Mouse (Mus musculus) forebrain, embryonic 15.5 days (tissue): ENCODE measurements around the gene Cdcp2. TPM values are rescaled to one million over a fixed set of nuclear protein-coding genes. Genes with fewer than 3 reads are reported as not detected.

Source experiments
- ATAC-seq: fragments of 200-750 bp; cut with Nextera tagmentation; replicated peaks from 2 replicates; pipeline ENCODE4 v1.8.0; 2017; ENCODE audit warnings: mild to moderate bottlenecking, moderate TSS enrichment, moderate library complexity
- H3K27ac ChIP-seq: fragments of 300-500 bp; sonication (generic); replicated peaks from 2 replicates; pipeline ENCODE4 v1.5.1; 2015; ENCODE audit warnings: mild to moderate bottlenecking, inconsistent platforms
- H3K27me3 ChIP-seq: fragments of 300-500 bp; sonication (generic); 2 replicates; pipeline ENCODE4 v1.6.1; 2015; ENCODE audit warnings: inconsistent platforms
- H3K36me3 ChIP-seq: fragments of 300-500 bp; sonication (generic); 2 replicates; pipeline ENCODE4 v1.6.1; 2015; ENCODE audit warnings: mild to moderate bottlenecking, inconsistent platforms
- H3K4me1 ChIP-seq: fragments of 300-500 bp; sonication (generic); 2 replicates; pipeline ENCODE4 v1.6.1; 2015; ENCODE audit warnings: inconsistent platforms
- H3K4me2 ChIP-seq: fragments of 300-500 bp; sonication (generic); replicated peaks from 2 replicates; pipeline ENCODE4 v1.6.1; 2015; ENCODE audit warnings: mild to moderate bottlenecking, inconsistent platforms
- H3K4me3 ChIP-seq: fragments of 300-500 bp; sonication (generic); 2 replicates; pipeline ENCODE4 v1.5.1; 2015; ENCODE audit warnings: mild to moderate bottlenecking, inconsistent platforms
- H3K9ac ChIP-seq: fragments of 300-500 bp; sonication (generic); replicated peaks from 2 replicates; pipeline ENCODE4 v1.6.1; 2015; ENCODE audit warnings: mild to moderate bottlenecking, inconsistent platforms
- H3K9me3 ChIP-seq: fragments of 300-500 bp; sonication (generic); 2 replicates; pipeline ENCODE4 v1.6.1; 2016; ENCODE audit warnings: inconsistent platforms
- WGBS: fragments of 180-500 bp; shearing (Covaris S2); methylation state at CpG from one replicate; pipeline ENCODE4 v1.1.7; 2015; ENCODE audit warnings: mixed read lengths; 5-methylcytosine and 5-hydroxymethylcytosine counted together
- polyA plus RNA-seq: library from polyadenylated mRNA; unstranded; fragments of >200 nt; fragmentation: Nextera tagmentation; extraction: Ambion mirVana; gene quantifications from 2 replicates; pipeline ENCODE4 v1.2.1, GENCODE M21; 2015

Cdcp2 gene
- polyA plus RNA-seq, 1 experiment from 2014 or later, result not detected

DNA sequence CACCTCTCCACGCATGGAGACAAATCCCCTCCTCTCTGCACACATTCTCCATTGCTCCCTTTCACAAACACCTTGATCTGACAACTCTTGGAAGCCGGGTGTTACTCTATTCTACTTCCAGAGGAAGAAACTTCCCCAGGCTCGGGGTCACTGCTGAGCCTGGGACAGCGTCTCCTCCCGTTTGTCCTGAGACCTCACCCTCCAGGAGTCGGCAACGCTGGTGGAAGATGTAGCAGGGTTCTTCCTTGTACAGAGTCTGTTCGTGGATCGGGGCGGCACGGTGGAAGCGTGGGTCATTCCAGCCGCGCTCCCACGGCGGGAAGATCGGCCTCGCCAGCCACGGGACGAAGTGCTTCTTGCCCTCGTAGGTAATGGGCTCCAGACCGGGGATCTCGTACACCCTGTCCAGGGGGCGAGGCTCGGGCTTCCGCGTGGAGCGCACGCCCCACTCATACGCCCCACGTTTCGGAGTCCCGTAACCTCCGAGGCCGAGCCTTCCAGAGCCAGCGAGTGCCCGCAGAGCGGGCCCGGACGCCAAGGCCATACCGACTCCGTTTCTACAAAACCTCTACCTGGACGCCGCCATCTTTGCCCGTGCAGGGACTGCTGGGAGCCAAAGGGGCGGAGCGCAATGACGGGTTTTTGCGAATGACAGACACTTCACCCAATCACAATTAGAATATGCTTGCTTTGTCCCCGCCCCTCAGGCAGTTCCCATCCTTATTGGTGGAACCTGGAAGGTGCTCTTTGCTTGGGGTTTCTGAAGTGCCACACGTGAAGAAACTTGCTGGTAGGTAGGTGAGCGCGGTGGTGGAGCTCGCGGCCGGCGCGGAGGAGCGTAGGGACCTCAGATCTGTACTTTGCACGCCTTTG is 30.2 kb upstream of the Cdcp2 start, which contains the start of the genes Mrpl37 and Cyb5rl:
Mrpl37 (minus strand) TSS at position 617 of the 873 bp plus-strand sequence.
Cyb5rl (plus strand) TSS at position 737 of the 873 bp plus-strand sequence.
- Histone ChIP-seq H3K9me3 (no peaks in the 10 kb centered on the region), H3K27me3 (no peaks in the 10 kb centered on the region), H3K4me2 (peak within 1 kb of the TSS; percentile 99), H3K36me3 (peaks cover 25% of the 10 kb centered on the region), H3K9ac (peak within 1 kb of the TSS; percentile 87), H3K4me1 (peaks cover 17% of the 10 kb centered on the region), H3K27ac (0 out of 2 replicates have a peak within 1 kb of the TSS, but pooled peaks have one; percentile 25), H3K4me3 (peak within 1 kb of the TSS; percentile 85)
- ATAC-seq, result peak; percentile 100
- under 1% methylated on average over 60 of the region's 60 CpGs for WGBS

DNA sequence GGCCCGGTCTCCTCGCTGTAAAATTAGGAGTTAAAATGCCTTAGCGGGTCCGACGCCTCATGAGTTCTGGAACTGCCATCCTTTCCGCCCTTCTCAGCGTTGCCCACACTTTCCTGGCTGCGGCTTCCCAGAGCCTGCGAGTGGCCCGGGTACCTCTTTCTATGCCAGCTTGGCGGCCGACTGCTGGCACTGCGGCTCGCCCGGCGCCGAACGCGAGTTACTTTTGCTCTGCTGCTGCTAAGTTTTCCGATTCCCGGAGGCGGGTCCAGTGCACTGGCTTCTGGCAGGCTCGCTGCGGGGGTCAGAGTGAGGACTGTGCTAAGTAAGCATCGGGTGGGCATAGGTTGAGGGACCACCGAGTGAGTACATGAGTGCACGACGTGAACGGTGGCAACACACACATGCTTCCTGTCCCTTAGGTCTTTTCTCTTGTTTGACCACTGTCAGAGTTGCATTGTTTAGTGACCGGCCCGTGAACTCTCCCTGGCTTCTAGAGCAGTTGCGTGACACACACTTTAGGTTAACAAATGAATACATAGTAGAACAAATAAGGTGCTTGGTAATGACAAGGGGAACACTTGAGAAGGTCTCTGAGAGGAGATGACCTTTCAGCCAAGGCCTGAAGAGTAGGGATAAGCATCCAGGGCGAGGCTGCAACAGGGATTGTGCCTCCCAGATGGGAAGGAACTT is 29.4 kb upstream of the Cdcp2 start:
- peak overlapping the region; percentile 85 for H3K4me3 ChIP-seq
- 3% methylated on average over 33 of the region's 33 CpGs for WGBS
- H3K4me1 ChIP-seq, result peaks cover 17% of the 10 kb centered on the region
- peak overlapping the region; percentile 99 for H3K4me2 ChIP-seq
- H3K9me3 ChIP-seq, result no peaks in the 10 kb centered on the region
- H3K36me3 ChIP-seq, result peaks cover 17% of the 10 kb centered on the region
- ATAC-seq, result peak; percentile 57
- H3K9ac ChIP-seq, result peak overlapping the region; percentile 52
- no peaks in the 10 kb centered on the region for H3K27me3 ChIP-seq
- H3K27ac ChIP-seq, result 0 out of 2 replicates have a peak overlapping the region, but pooled peaks have one; percentile 25

DNA sequence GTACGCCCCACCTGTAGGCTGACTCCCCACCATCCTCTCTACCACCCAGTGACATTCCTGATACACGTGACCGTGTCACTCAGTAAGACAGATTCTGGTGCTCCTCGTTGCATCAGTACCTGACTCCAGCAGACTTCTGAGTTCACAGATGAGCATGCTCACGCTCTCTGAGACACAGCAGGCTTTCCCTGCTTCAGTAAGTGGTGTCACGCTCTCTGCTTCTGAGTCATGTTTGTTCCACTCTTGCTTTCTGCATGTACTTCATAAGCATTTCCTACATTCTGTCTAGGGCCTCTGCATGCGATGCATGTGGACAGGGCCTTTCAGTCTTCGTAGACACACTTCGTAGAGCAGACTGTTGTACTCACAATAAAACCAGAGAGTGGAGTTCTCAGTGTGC is 24.3 kb upstream of the Cdcp2 start:
- H3K4me3 ChIP-seq, result no peak overlapping the region
- H3K4me2 ChIP-seq, result no peak overlapping the region
- H3K9me3 ChIP-seq, result no peaks in the 10 kb centered on the region
- no peak overlapping the region for H3K9ac ChIP-seq
- ATAC-seq, result no peak
- peaks cover 4% of the 10 kb centered on the region for H3K4me1 ChIP-seq
- no peaks in the 10 kb centered on the region for H3K27me3 ChIP-seq
- WGBS, result 80% methylated on average over 9 of the region's 9 CpGs
- H3K27ac ChIP-seq, result no peak overlapping the region
- H3K36me3 ChIP-seq, result no peaks in the 10 kb centered on the region

- no peak for ATAC-seq
- no peak overlapping the region for H3K9ac ChIP-seq
- no peaks in the 10 kb centered on the region for H3K27me3 ChIP-seq
- H3K4me1 ChIP-seq, result no peaks in the 10 kb centered on the region
- no peaks in the 10 kb centered on the region for H3K9me3 ChIP-seq
- no peak overlapping the region for H3K4me3 ChIP-seq
- WGBS, result 50% methylated on average over 5 of the region's 5 CpGs
- H3K27ac ChIP-seq, result no peak overlapping the region
- H3K4me2 ChIP-seq, result no peak overlapping the region
- H3K36me3 ChIP-seq, result no peaks in the 10 kb centered on the region
These were observed 21.2 kb upstream of the Cdcp2 start for GRCm38 (mm10) chr4:107075456-107075855.

GRCm38 (mm10) chr4:107078894-107079293 is 17.8 kb upstream of the Cdcp2 start:
- Histone ChIP-seq H3K27me3 (no peaks in the 10 kb centered on the region), H3K4me3 (no peak overlapping the region), H3K27ac (no peak overlapping the region), H3K4me1 (no peaks in the 10 kb centered on the region), H3K9ac (no peak overlapping the region), H3K9me3 (no peaks in the 10 kb centered on the region), H3K4me2 (no peak overlapping the region), H3K36me3 (no peaks in the 10 kb centered on the region)
- 90% methylated on average over 4 of the region's 4 CpGs for WGBS
- ATAC-seq, result peak; percentile 38; the same call in 1 of the 2 replicates

- Histone ChIP-seq H3K9me3 (no peaks in the 10 kb centered on the region), H3K9ac (no peak overlapping the region), H3K4me3 (no peak overlapping the region), H3K27ac (no peak overlapping the region), H3K4me2 (no peak overlapping the region), H3K36me3 (no peaks in the 10 kb centered on the region), H3K27me3 (no peaks in the 10 kb centered on the region), H3K4me1 (peaks cover 6% of the 10 kb centered on the region)
- no peak for ATAC-seq
These were observed 17.0 kb upstream of the Cdcp2 start for GRCm38 (mm10) chr4:107079716-107080115.

DNA sequence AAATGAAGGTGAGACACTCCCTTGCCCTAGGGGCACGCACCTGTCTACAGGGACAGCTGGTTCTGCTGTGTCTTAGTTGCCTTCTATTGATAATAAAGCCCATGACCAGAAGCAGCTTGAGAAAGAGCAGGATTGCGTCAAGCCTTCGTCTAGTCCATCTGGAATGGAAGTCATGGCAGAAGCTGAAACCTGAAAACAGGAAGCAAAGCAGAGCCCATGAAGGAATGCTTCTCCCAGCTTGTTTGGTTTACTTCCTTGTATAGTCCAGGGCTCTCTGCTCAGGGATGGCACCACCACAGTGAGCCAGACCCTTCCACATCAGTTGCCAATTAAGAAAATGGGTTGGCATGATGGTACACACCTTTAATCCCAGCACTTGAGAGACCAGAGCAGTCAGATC is 14.5 kb upstream of the Cdcp2 start:
- H3K4me1 ChIP-seq, result peaks cover 11% of the 10 kb centered on the region
- H3K27me3 ChIP-seq, result no peaks in the 10 kb centered on the region
- no peak overlapping the region for H3K9ac ChIP-seq
- no peak for ATAC-seq
- H3K36me3 ChIP-seq, result no peaks in the 10 kb centered on the region
- 89% methylated on average over 3 of the region's 3 CpGs for WGBS
- H3K27ac ChIP-seq, result no peak overlapping the region
- no peak overlapping the region for H3K4me3 ChIP-seq
- H3K4me2 ChIP-seq, result no peak overlapping the region
- H3K9me3 ChIP-seq, result no peaks in the 10 kb centered on the region

GRCm38 (mm10) chr4:107083126-107083525 is 13.6 kb upstream of the Cdcp2 start:
- ATAC-seq, result no peak
- H3K4me1 ChIP-seq, result peaks cover 11% of the 10 kb centered on the region
- H3K4me2 ChIP-seq, result no peak overlapping the region
- 96% methylated on average over 4 of the region's 4 CpGs for WGBS
- no peak overlapping the region for H3K9ac ChIP-seq
- no peak overlapping the region for H3K27ac ChIP-seq
- H3K4me3 ChIP-seq, result no peak overlapping the region
- no peaks in the 10 kb centered on the region for H3K9me3 ChIP-seq
- H3K27me3 ChIP-seq, result no peaks in the 10 kb centered on the region
- no peaks in the 10 kb centered on the region for H3K36me3 ChIP-seq

DNA sequence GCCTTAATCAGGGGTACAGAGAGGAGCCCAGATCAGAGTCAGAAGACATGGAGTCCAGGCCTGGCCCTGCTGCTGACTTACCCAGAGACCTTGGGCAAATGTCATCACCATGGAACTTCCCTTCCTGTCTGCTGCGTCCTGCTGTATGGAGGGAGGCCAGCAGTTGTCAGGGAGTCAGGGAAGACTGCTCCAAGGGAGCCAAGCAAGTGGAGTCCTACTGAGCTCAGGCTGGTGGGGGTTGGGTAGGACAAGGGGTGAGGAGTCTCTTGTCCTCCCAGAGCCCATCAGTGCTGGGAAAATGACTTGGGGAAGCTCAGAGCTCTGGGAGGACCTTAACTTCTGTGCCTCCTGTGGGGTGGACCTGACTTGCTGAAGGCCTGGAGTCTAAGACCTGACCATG is 12.3 kb upstream of the Cdcp2 start:
- Histone ChIP-seq H3K9me3 (no peaks in the 10 kb centered on the region), H3K4me3 (no peak overlapping the region), H3K4me2 (no peak overlapping the region), H3K9ac (no peak overlapping the region), H3K36me3 (no peaks in the 10 kb centered on the region), H3K4me1 (peaks cover 11% of the 10 kb centered on the region), H3K27ac (peak overlapping the region; percentile 65), H3K27me3 (no peaks in the 10 kb centered on the region)
- peak; percentile 16; the same call in 1 of the 2 replicates for ATAC-seq
- WGBS, result 27% methylated on average over 1 of the region's 1 CpGs

- 2% methylated on average over 6 of the region's 6 CpGs for WGBS
- Histone ChIP-seq H3K9me3 (no peaks in the 10 kb centered on the region), H3K27ac (peak overlapping the region; percentile 65), H3K27me3 (no peaks in the 10 kb centered on the region), H3K4me1 (peaks cover 11% of the 10 kb centered on the region), H3K4me2 (no peak overlapping the region), H3K4me3 (no peak overlapping the region), H3K9ac (no peak overlapping the region), H3K36me3 (no peaks in the 10 kb centered on the region)
- ATAC-seq, result peak; percentile 91
These were observed 11.8 kb upstream of the Cdcp2 start for GRCm38 (mm10) chr4:107084858-107085257.

DNA sequence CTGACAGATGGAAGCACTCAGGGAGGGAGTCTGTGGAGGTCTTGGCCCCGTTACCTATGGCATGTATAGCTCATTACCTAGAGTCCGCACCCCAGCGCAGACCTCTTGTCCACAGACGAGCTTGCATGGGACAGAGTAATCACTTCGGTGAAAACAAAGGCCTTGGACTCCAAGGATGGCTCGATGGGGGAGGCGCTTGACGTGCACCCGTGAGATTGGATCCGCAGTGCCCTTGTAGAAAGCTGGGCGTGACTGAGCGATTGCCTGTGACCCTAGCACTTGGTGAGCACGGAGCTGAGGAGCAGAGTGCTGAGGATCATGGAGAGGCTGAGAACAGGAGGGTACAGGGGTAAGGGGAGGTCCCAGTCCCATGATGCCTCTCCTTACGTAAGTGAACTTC is 5.0 kb upstream of the Cdcp2 start:
- 83% methylated on average over 14 of the region's 14 CpGs for WGBS
- no peak overlapping the region for H3K27ac ChIP-seq
- no peak overlapping the region for H3K9ac ChIP-seq
- no peaks in the 10 kb centered on the region for H3K9me3 ChIP-seq
- H3K27me3 ChIP-seq, result no peaks in the 10 kb centered on the region
- ATAC-seq, result no peak
- H3K4me2 ChIP-seq, result no peak overlapping the region
- H3K36me3 ChIP-seq, result no peaks in the 10 kb centered on the region
- peaks cover 3% of the 10 kb centered on the region; the same call in 1 of the 2 replicates for H3K4me1 ChIP-seq
- no peak overlapping the region for H3K4me3 ChIP-seq

DNA sequence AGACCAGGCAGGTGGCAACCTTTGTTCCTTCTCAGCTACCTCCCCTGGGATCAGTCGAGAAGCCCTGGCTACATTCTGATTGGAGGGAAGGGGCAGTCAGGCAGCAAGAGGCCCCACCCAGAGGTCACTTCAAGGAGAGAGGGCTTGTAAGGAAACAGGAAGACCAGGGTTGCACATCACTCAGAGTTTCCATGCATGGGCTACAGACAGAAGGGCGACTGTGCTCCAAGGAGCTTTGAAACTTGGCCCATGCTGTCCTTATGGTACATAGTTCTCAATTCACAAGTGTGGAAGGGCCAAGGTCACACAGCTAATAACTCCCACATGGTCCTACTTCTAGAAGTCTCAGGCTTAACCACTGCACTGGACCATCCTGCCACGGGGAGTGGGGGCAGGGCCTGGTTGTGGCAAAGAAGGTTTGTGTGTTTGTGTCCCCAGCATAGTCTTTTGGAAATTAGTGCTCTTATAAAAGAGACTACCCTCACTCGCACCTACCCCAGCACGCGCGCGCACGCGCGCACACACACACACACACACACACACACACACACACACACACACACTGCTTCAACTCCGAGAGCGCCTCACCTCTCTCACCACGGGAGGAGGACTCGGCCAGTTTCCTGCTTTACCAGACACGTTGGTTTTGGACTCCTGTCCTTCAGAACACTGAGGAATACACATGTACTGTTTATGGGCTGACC is 2.1 kb upstream of the Cdcp2 start:
- Histone ChIP-seq H3K9me3 (no peaks in the 10 kb centered on the region), H3K9ac (no peak overlapping the region), H3K27ac (no peak overlapping the region), H3K36me3 (no peaks in the 10 kb centered on the region), H3K27me3 (no peaks in the 10 kb centered on the region), H3K4me2 (no peak overlapping the region), H3K4me1 (peaks cover 3% of the 10 kb centered on the region; the same call in 1 of the 2 replicates), H3K4me3 (no peak overlapping the region)
- ATAC-seq, result no peak
- 82% methylated on average over 16 of the region's 16 CpGs for WGBS
